Mouse (Mus musculus) lung, embryonic 14.5 days (tissue): ENCODE measurements around the gene Eml2. TPM values are rescaled to one million over a fixed set of nuclear protein-coding genes. Genes with fewer than 3 reads are reported as not detected.

Experiments used
- ATAC-seq: fragments of 200-750 bp; cut with Nextera tagmentation; 2 replicates; pipeline ENCODE4 v1.8.0; 2017; ENCODE audit warnings: mild to moderate bottlenecking, moderate TSS enrichment, moderate library complexity; ENCODE audit not compliant: insufficient read depth
- DNase-seq: peaks from one replicate; pipeline ENCODE4 v3.0.0-alpha.2; 2015
- H3K27ac ChIP-seq: fragments of 300-500 bp; sonication (generic); 2 replicates; pipeline ENCODE4 v1.5.1; 2014; ENCODE audit warnings: low read depth, mild to moderate bottlenecking, moderate library complexity
- H3K27me3 ChIP-seq: fragments of 300-500 bp; sonication (generic); 2 replicates; pipeline ENCODE4 v1.6.1; 2014; ENCODE audit warnings: low read length, control low read depth; ENCODE audit not compliant: insufficient read depth
- H3K36me3 ChIP-seq: fragments of 300-500 bp; sonication (generic); 2 replicates; pipeline ENCODE4 v1.6.1; 2014; ENCODE audit warnings: control low read depth; ENCODE audit not compliant: insufficient read depth
- H3K4me1 ChIP-seq: fragments of 300-500 bp; sonication (generic); 2 replicates; pipeline ENCODE4 v1.6.1; 2014; ENCODE audit warnings: antibody characterized with exemption, control low read depth; ENCODE audit not compliant: insufficient read depth
- H3K4me2 ChIP-seq: fragments of 300-500 bp; sonication (generic); 2 replicates; pipeline ENCODE4 v1.6.1; 2014; ENCODE audit warnings: mild to moderate bottlenecking
- H3K4me3 ChIP-seq: fragments of 300-500 bp; sonication (generic); 2 replicates; pipeline ENCODE4 v1.5.1; 2014; ENCODE audit warnings: low read depth, low read length
- H3K9ac ChIP-seq: fragments of 300-500 bp; sonication (generic); 2 replicates; pipeline ENCODE4 v1.6.1; 2014
- H3K9me3 ChIP-seq: fragments of 300-500 bp; sonication (generic); 2 replicates; pipeline ENCODE4 v1.6.1; 2016; ENCODE audit warnings: low read depth, low read length, control low read depth
- CTCF ChIP-seq: IDR thresholded peaks from 2 replicates; pipeline ENCODE4 v1.5.1; 2016; ENCODE audit warnings: antibody characterized with exemption, low read depth
- WGBS: fragments of 180-500 bp; shearing (Covaris S2); extraction: QIAGEN DNeasy Blood & Tissue Kit; methylation state at CpG from one replicate; pipeline ENCODE4 v1.1.7; 2014; 5-methylcytosine and 5-hydroxymethylcytosine counted together
- microRNA counts: library from miRNA; unstranded; fragments of <30 nt; microRNA quantifications from one replicate; lab custom pipeline; 2016
- microRNA-seq: library from miRNA; unstranded; fragments of <30 nt; microRNA quantifications from one replicate; pipeline ENCODE4, GENCODE M21; 2016; ENCODE audit warnings: borderline number of aligned reads
- polyA plus RNA-seq: library from polyadenylated mRNA; unstranded; fragments of >200 nt; fragmentation: Nextera tagmentation; extraction: Ambion mirVana; gene quantifications from 2 replicates; pipeline ENCODE4 v1.2.1, GENCODE M21; 2014

The Eml2 gene
- polyA plus RNA-seq, 1 experiment from 2014 or later = 2.7 TPM

GRCm38 (mm10) chr7:19245083-19245482 is 68.9 kb downstream of the Eml2 start:
- H3K9me3 ChIP-seq = no peaks in the 10 kb centered on the region
- peaks cover 16% of the 10 kb centered on the region; the same call in 1 of the 2 replicates for H3K36me3 ChIP-seq
- 72% methylated on average over 3 of the region's 3 CpGs for WGBS
- H3K27ac ChIP-seq = no peak overlapping the region
- ATAC-seq = no peak
- no peaks in the 10 kb centered on the region for H3K4me1 ChIP-seq
- no peak overlapping the region for H3K9ac ChIP-seq
- H3K27me3 ChIP-seq = no peaks in the 10 kb centered on the region
- no peak for TF ChIP-seq CTCF
- no peak overlapping the region for H3K4me2 ChIP-seq
- DNase-seq = no peak
- no peak overlapping the region for H3K4me3 ChIP-seq

GRCm38 (mm10) chr7:19246855-19247254 is 70.6 kb downstream of the Eml2 start:
- no peak overlapping the region for H3K27ac ChIP-seq
- peaks cover 16% of the 10 kb centered on the region; the same call in 1 of the 2 replicates for H3K36me3 ChIP-seq
- WGBS = 90% methylated on average over 1 of the region's 1 CpGs
- TF ChIP-seq CTCF = no peak
- no peak for ATAC-seq
- no peaks in the 10 kb centered on the region for H3K27me3 ChIP-seq
- no peak for DNase-seq
- H3K4me1 ChIP-seq = no peaks in the 10 kb centered on the region
- H3K9me3 ChIP-seq = no peaks in the 10 kb centered on the region
- no peak overlapping the region for H3K4me3 ChIP-seq
- H3K4me2 ChIP-seq = no peak overlapping the region
- no peak overlapping the region for H3K9ac ChIP-seq

GRCm38 (mm10) chr7:19247511-19247910 is 71.3 kb downstream of the Eml2 start:
- no peak for DNase-seq
- Histone ChIP-seq H3K27ac (no peak overlapping the region), H3K4me2 (no peak overlapping the region), H3K4me3 (no peak overlapping the region), H3K9ac (no peak overlapping the region), H3K4me1 (no peaks in the 10 kb centered on the region), H3K9me3 (no peaks in the 10 kb centered on the region), H3K36me3 (peaks cover 16% of the 10 kb centered on the region; the same call in 1 of the 2 replicates), H3K27me3 (no peaks in the 10 kb centered on the region)
- ATAC-seq = no peak
- TF ChIP-seq CTCF = no peak
- 87% methylated on average over 2 of the region's 2 CpGs for WGBS

GRCm38 (mm10) chr7:19252078-19252477 is 75.9 kb downstream of the Eml2 start:
- Histone ChIP-seq H3K4me1 (no peaks in the 10 kb centered on the region), H3K4me3 (no peak overlapping the region), H3K27me3 (no peaks in the 10 kb centered on the region), H3K36me3 (peaks cover 24% of the 10 kb centered on the region), H3K9ac (no peak overlapping the region), H3K27ac (no peak overlapping the region), H3K4me2 (no peak overlapping the region), H3K9me3 (no peaks in the 10 kb centered on the region)
- no peak for ATAC-seq
- WGBS = 74% methylated on average over 4 of the region's 4 CpGs
- no peak for TF ChIP-seq CTCF
- no peak for DNase-seq

GRCm38 (mm10) chr7:19253437-19253836 is 77.2 kb downstream of the Eml2 start:
- no peaks in the 10 kb centered on the region for H3K9me3 ChIP-seq
- H3K4me2 ChIP-seq = no peak overlapping the region
- no peak overlapping the region for H3K4me3 ChIP-seq
- 62% methylated on average over 5 of the region's 5 CpGs for WGBS
- H3K27me3 ChIP-seq = no peaks in the 10 kb centered on the region
- no peak overlapping the region for H3K27ac ChIP-seq
- no peaks in the 10 kb centered on the region for H3K4me1 ChIP-seq
- DNase-seq = no peak
- no peak for ATAC-seq
- peaks cover 38% of the 10 kb centered on the region for H3K36me3 ChIP-seq
- no peak for TF ChIP-seq CTCF
- no peak overlapping the region for H3K9ac ChIP-seq

GRCm38 (mm10) chr7:19255395-19255794 is 79.2 kb downstream of the Eml2 start:
- no peaks in the 10 kb centered on the region for H3K4me1 ChIP-seq
- 79% methylated on average over 17 of the region's 17 CpGs for WGBS
- no peak overlapping the region for H3K27ac ChIP-seq
- no peaks in the 10 kb centered on the region for H3K27me3 ChIP-seq
- H3K9me3 ChIP-seq = no peaks in the 10 kb centered on the region
- no peak overlapping the region for H3K4me2 ChIP-seq
- ATAC-seq (no peak), DNase-seq (no peak)
- H3K9ac ChIP-seq = no peak overlapping the region
- no peak overlapping the region for H3K4me3 ChIP-seq
- H3K36me3 ChIP-seq = peaks cover 56% of the 10 kb centered on the region
- no peak for TF ChIP-seq CTCF

MicroRNAs encoded within 50 kb of the gene (microRNA counts, 519-probe panel; counts per million panel counts)
- 1,287 counts per million, percentile 6 among the panel's probes with 10 or more counts for microRNA mmu-miR-330 (lab: Ali Mortazavi, UCI)

Small RNA genes within 50 kb of the gene (microRNA-seq; reads per million reads assigned to microRNA genes)
- 185 reads per million, percentile 56 among the genes with 10 or more reads in this experiment for gene Mir330

Other genes with a start within 250 kb of the Eml2 start
- not detected in 2 replicates for gene Nanos2, start 189.0 kb upstream of the Eml2 start, polyA plus RNA-seq
- 3.7 and 4.8 TPM in 2 replicates for gene Mypop, start 185.2 kb upstream of the Eml2 start, polyA plus RNA-seq
- gene Irf2bp1, start 172.4 kb upstream of the Eml2 start, polyA plus RNA-seq = 27.3 and 35.0 TPM in 2 replicates
- gene Foxa3, start 152.9 kb upstream of the Eml2 start, polyA plus RNA-seq = 2.2 and 2.3 TPM in 2 replicates
- 22.9 and 26.8 TPM in 2 replicates for gene Sympk, start 152.0 kb upstream of the Eml2 start, polyA plus RNA-seq
- not detected in 2 replicates for gene Rsph6a, start 121.7 kb upstream of the Eml2 start, polyA plus RNA-seq
- 18.5 and 19.2 TPM in 2 replicates for gene Dmwd, start 100.2 kb upstream of the Eml2 start, polyA plus RNA-seq
- 20.9 and 23.0 TPM in 2 replicates for gene Dmpk, start 92.6 kb upstream of the Eml2 start, polyA plus RNA-seq
- gene Six5, start 81.8 kb upstream of the Eml2 start, polyA plus RNA-seq = 11.6 and 12.7 TPM in 2 replicates
- 3.0 and 4.0 TPM in 2 replicates for gene Gm4969, start 58.1 kb upstream of the Eml2 start, polyA plus RNA-seq
- 9.7 and 11.6 TPM in 2 replicates for gene Fbxo46, start 56.6 kb upstream of the Eml2 start, polyA plus RNA-seq
- 12.5 and 13.1 TPM in 2 replicates for gene Qpctl, start 27.1 kb upstream of the Eml2 start, polyA plus RNA-seq
- gene Snrpd2, start 26.7 kb upstream of the Eml2 start, polyA plus RNA-seq = 158 and 161 TPM in 2 replicates
- gene Gipr, start 10.3 kb upstream of the Eml2 start, polyA plus RNA-seq = 0.26 and 0.85 TPM in 2 replicates
- 1.6 and 2.2 TPM in 2 replicates for gene Gpr4, start 36.1 kb downstream of the Eml2 start, polyA plus RNA-seq
- gene Opa3, start 51.9 kb downstream of the Eml2 start, polyA plus RNA-seq = 38.0 and 39.4 TPM in 2 replicates
- gene Vasp, start 95.4 kb downstream of the Eml2 start, polyA plus RNA-seq = 88.9 and 95.3 TPM in 2 replicates
- not detected in 2 replicates for gene Ppm1n, start 103.6 kb downstream of the Eml2 start, polyA plus RNA-seq
- gene Rtn2, start 106.2 kb downstream of the Eml2 start, polyA plus RNA-seq = 8.0 and 9.1 TPM in 2 replicates
- gene Fosb, start 133.6 kb downstream of the Eml2 start, polyA plus RNA-seq = not detected in 2 replicates
- 88.6 and 90.5 TPM in 2 replicates for gene Ercc1, start 168.4 kb downstream of the Eml2 start, polyA plus RNA-seq
- 21.3 and 24.2 TPM in 2 replicates for gene Cd3eap, start 183.1 kb downstream of the Eml2 start, polyA plus RNA-seq
- gene Ppp1r13l, start 183.3 kb downstream of the Eml2 start, polyA plus RNA-seq = 5.4 and 7.9 TPM in 2 replicates
- gene Ercc2, start 205.6 kb downstream of the Eml2 start, polyA plus RNA-seq = 11.4 and 12.1 TPM in 2 replicates
- gene Klc3, start 227.7 kb downstream of the Eml2 start, polyA plus RNA-seq = 6.5 and 7.5 TPM in 2 replicates
- 2.8 and 11.1 TPM in 2 replicates for gene Ckm, start 228.4 kb downstream of the Eml2 start, polyA plus RNA-seq